Mouse (Mus musculus): ENCODE data around the gene Inpp5a. TPM values are rescaled to one million over a fixed set of nuclear protein-coding genes. Genes with fewer than 3 reads are reported as not detected.
A peak's percentile ranks its signal among the peaks of the same experiment; 100 is the strongest.

Inpp5a gene
- polyA plus RNA-seq, 1 experiment from 2014 or later: 93.9 TPM

DNA sequence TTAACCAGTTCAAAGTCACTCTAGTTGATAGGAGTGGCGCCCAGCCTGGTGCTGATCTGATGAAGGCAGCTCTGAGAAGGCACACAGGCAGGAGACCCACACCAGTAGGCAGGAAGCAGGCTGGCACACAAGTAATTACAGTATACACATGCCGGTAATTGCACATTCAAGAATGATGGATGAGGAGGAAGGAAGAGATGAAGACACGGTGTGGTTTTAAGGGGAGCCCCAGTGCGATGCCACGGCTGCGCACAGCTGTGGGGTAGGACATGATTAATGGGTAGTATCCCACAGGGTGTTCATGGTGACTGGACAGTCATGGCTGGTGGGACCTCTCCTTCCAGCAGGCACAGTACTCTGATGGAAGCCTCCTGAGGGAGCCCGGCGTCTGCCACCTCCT lies 177.6 kb downstream of the Inpp5a start:
- H3K9ac ChIP-seq (ENCODE audit: low read length): no peak overlapping the region
- ATAC-seq (ENCODE audit: insufficient number of reproducible peaks, insufficient read depth, low FRiP score, low read depth): no peak
- H3K27ac ChIP-seq (replicated peaks in 1 of 2; ENCODE audit: control insufficient read depth in 1 of 2, insufficient read depth in 1 of 2, low read depth in 2 of 2, low read length in 2 of 2): no peak overlapping the region
- no peaks in the 10 kb centered on the region for H3K9me3 ChIP-seq (ENCODE audit: control insufficient read depth, low read length)
- WGBS: 81% methylated on average over 8 of the region's 8 CpGs
- no peaks in the 10 kb centered on the region for H3K27me3 ChIP-seq (ENCODE audit: control insufficient read depth, insufficient read depth, low read length)
- no peak overlapping the region for H3K4me2 ChIP-seq (ENCODE audit: low read length)
- H3K4me3 ChIP-seq (ENCODE audit: control insufficient read depth in 1 of 2, insufficient read depth in 1 of 2, low read depth in 1 of 2, low read length in 2 of 2): no peak overlapping the region
- peaks cover 77% of the 10 kb centered on the region for H3K36me3 ChIP-seq (ENCODE audit: control insufficient read depth, insufficient read depth, low read length)
- H3K4me1 ChIP-seq (ENCODE audit: control insufficient read depth in 2 of 2, insufficient read depth in 2 of 2, low read length in 2 of 2): peaks cover 10 to 17% of the 10 kb centered on the region in 2 experiments; a peak in 3 of 4 replicates

DNA sequence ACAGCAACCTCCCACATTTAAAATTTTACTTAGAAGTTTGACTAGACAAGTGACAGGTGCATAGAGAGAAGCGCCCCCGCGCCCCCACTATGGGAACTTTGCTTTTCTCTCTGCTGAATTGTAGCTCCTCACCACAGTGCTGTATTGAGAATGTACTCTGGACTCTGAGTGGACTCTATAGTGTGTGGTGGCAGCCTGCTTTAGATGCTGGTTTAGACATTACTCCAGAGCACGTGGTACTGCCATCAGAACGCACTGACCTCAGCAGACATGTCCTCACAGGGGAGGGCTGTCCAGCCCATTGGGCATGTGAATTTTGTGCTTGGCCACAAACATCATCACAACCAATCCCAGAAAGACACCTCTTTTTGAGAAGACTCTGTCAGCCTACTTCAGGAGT lies 181.9 kb downstream of the Inpp5a start:
- 95% methylated on average over 5 of the region's 5 CpGs for WGBS

DNA sequence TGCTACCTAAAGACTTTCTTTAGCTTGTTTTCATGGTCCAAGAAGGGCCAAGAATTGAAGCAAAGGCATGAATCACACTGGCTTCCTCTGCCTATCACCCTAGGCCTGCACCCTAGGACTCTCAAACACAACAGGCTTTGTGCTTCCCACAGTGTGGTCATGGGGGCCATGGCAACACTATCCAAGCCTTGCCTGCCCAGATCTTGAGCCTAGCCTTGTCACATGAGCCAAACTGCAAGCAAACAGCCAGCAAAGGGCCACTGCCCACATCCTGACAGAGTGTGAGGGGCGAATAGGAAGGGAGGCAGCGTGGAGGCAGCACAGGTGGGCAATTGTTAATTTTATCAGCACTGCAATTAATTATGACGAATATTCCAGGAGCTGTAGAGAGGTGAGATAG lies 183.8 kb downstream of the Inpp5a start:
- H3K36me3 ChIP-seq (ENCODE audit: control insufficient read depth, insufficient read depth, low read length): peaks cover 87% of the 10 kb centered on the region

More for the DNA sequence above, 181.9 kb downstream of the Inpp5a start:
- no peaks in the 10 kb centered on the region for H3K9me3 ChIP-seq (ENCODE audit: control insufficient read depth, low read length)
- H3K4me3 ChIP-seq (ENCODE audit: control insufficient read depth in 1 of 2, insufficient read depth in 1 of 2, low read depth in 1 of 2, low read length in 2 of 2): no peak overlapping the region
- no peak overlapping the region for H3K27ac ChIP-seq (replicated peaks in 1 of 2; ENCODE audit: control insufficient read depth in 1 of 2, insufficient read depth in 1 of 2, low read depth in 2 of 2, low read length in 2 of 2)
- H3K4me1 ChIP-seq (ENCODE audit: control insufficient read depth in 2 of 2, insufficient read depth in 2 of 2, low read length in 2 of 2): no peaks in the 10 kb centered on the region; a peak in 1 of 4 replicates
- no peak overlapping the region for H3K4me2 ChIP-seq (ENCODE audit: low read length)
- no peaks in the 10 kb centered on the region for H3K27me3 ChIP-seq (ENCODE audit: control insufficient read depth, insufficient read depth, low read length)
- no peak for ATAC-seq (ENCODE audit: insufficient number of reproducible peaks, insufficient read depth, low FRiP score, low read depth)
- H3K36me3 ChIP-seq (ENCODE audit: control insufficient read depth, insufficient read depth, low read length): peaks cover 88% of the 10 kb centered on the region
- no peak overlapping the region for H3K9ac ChIP-seq (ENCODE audit: low read length)

GRCm38 (mm10) chr7:139576064-139576686 lies 187.3 kb downstream of the Inpp5a start:
- Histone ChIP-seq H3K9me3 (ENCODE audit: control insufficient read depth, low read length) (no peaks in the 10 kb centered on the region), H3K9ac (ENCODE audit: low read length) (no peak overlapping the region), H3K4me1 (ENCODE audit: control insufficient read depth in 2 of 2, insufficient read depth in 2 of 2, low read length in 2 of 2) (peaks cover 0 to 6% of the 10 kb centered on the region in 2 experiments; a peak in 2 of 4 replicates), H3K27ac (replicated peaks in 1 of 2; ENCODE audit: control insufficient read depth in 1 of 2, insufficient read depth in 1 of 2, low read depth in 2 of 2, low read length in 2 of 2) (no peak overlapping the region), H3K4me2 (ENCODE audit: low read length) (no peak overlapping the region), H3K4me3 (ENCODE audit: control insufficient read depth in 1 of 2, insufficient read depth in 1 of 2, low read depth in 1 of 2, low read length in 2 of 2) (no peak overlapping the region), H3K27me3 (ENCODE audit: control insufficient read depth, insufficient read depth, low read length) (peaks cover 38% of the 10 kb centered on the region), H3K36me3 (ENCODE audit: control insufficient read depth, insufficient read depth, low read length) (peaks cover 82% of the 10 kb centered on the region)
- no peak for ATAC-seq (ENCODE audit: insufficient number of reproducible peaks, insufficient read depth, low FRiP score, low read depth)
- 76% methylated on average over 16 of the region's 16 CpGs for WGBS

More for the DNA sequence above, 183.8 kb downstream of the Inpp5a start:
- no peak for ATAC-seq (ENCODE audit: insufficient number of reproducible peaks, insufficient read depth, low FRiP score, low read depth)
- no peaks in the 10 kb centered on the region; a peak in 1 of 4 replicates for H3K4me1 ChIP-seq (ENCODE audit: control insufficient read depth in 2 of 2, insufficient read depth in 2 of 2, low read length in 2 of 2)
- H3K9me3 ChIP-seq (ENCODE audit: control insufficient read depth, low read length): no peaks in the 10 kb centered on the region
- H3K4me3 ChIP-seq (ENCODE audit: control insufficient read depth in 1 of 2, insufficient read depth in 1 of 2, low read depth in 1 of 2, low read length in 2 of 2): no peak overlapping the region
- no peak overlapping the region for H3K9ac ChIP-seq (ENCODE audit: low read length)
- H3K27me3 ChIP-seq (ENCODE audit: control insufficient read depth, insufficient read depth, low read length): peaks cover 3% of the 10 kb centered on the region; the same call in 1 of the 2 replicates
- H3K4me2 ChIP-seq (ENCODE audit: low read length): no peak overlapping the region
- H3K27ac ChIP-seq (replicated peaks in 1 of 2; ENCODE audit: control insufficient read depth in 1 of 2, insufficient read depth in 1 of 2, low read depth in 2 of 2, low read length in 2 of 2): no peak overlapping the region
- 73% methylated on average over 3 of the region's 3 CpGs for WGBS

GRCm38 (mm10) chr7:139579261-139579905 lies 190.5 kb downstream of the Inpp5a start:
- H3K36me3 ChIP-seq (ENCODE audit: control insufficient read depth, insufficient read depth, low read length): peaks cover 55% of the 10 kb centered on the region
- ATAC-seq (ENCODE audit: insufficient number of reproducible peaks, insufficient read depth, low FRiP score, low read depth): no peak
- H3K4me3 ChIP-seq (ENCODE audit: control insufficient read depth in 1 of 2, insufficient read depth in 1 of 2, low read depth in 1 of 2, low read length in 2 of 2): no peak overlapping the region
- H3K27me3 ChIP-seq (ENCODE audit: control insufficient read depth, insufficient read depth, low read length): peaks cover 70% of the 10 kb centered on the region
- H3K27ac ChIP-seq (replicated peaks in 1 of 2; ENCODE audit: control insufficient read depth in 1 of 2, insufficient read depth in 1 of 2, low read depth in 2 of 2, low read length in 2 of 2): no peak overlapping the region
- no peak overlapping the region for H3K9ac ChIP-seq (ENCODE audit: low read length)
- 86% methylated on average over 21 of the region's 21 CpGs for WGBS
- H3K9me3 ChIP-seq (ENCODE audit: control insufficient read depth, low read length): no peaks in the 10 kb centered on the region
- no peak overlapping the region for H3K4me2 ChIP-seq (ENCODE audit: low read length)
- peaks cover 6 to 30% of the 10 kb centered on the region in 2 experiments; a peak in 3 of 4 replicates for H3K4me1 ChIP-seq (ENCODE audit: control insufficient read depth in 2 of 2, insufficient read depth in 2 of 2, low read length in 2 of 2)

GRCm38 (mm10) chr7:139580851-139581775 lies 192.2 kb downstream of the Inpp5a start:
- Histone ChIP-seq H3K4me1 (ENCODE audit: control insufficient read depth in 2 of 2, insufficient read depth in 2 of 2, low read length in 2 of 2) (peaks cover 11 to 38% of the 10 kb centered on the region in 2 experiments; a peak in 3 of 4 replicates), H3K9ac (ENCODE audit: low read length) (0 out of 2 replicates have a peak overlapping the region, but pooled peaks have one; percentile 2), H3K36me3 (ENCODE audit: control insufficient read depth, insufficient read depth, low read length) (peaks cover 38% of the 10 kb centered on the region), H3K4me3 (ENCODE audit: control insufficient read depth in 1 of 2, insufficient read depth in 1 of 2, low read depth in 1 of 2, low read length in 2 of 2) (peak overlapping the region; percentile 33 to 42; a peak in 3 of 4 replicates), H3K27ac (replicated peaks in 1 of 2; ENCODE audit: control insufficient read depth in 1 of 2, insufficient read depth in 1 of 2, low read depth in 2 of 2, low read length in 2 of 2) (no peak overlapping the region), H3K4me2 (ENCODE audit: low read length) (peak overlapping the region; percentile 70), H3K9me3 (ENCODE audit: control insufficient read depth, low read length) (no peaks in the 10 kb centered on the region), H3K27me3 (ENCODE audit: control insufficient read depth, insufficient read depth, low read length) (peaks cover 87% of the 10 kb centered on the region)
- 3% methylated on average over 78 of the region's 78 CpGs for WGBS
- no peak for ATAC-seq (ENCODE audit: insufficient number of reproducible peaks, insufficient read depth, low FRiP score, low read depth)
